Mouse (Mus musculus) megakaryocyte-erythroid progenitor cell, adult 5-6 weeks (primary cell): ENCODE data around the gene Tm2d3. TPM values are rescaled to one million over a fixed set of nuclear protein-coding genes. Genes with fewer than 3 reads are reported as not detected.

Source experiments
- ATAC-seq: replicated peaks from 2 replicates; pipeline ENCODE4 v1.8.0; 2016; ENCODE audit warnings: mild to moderate bottlenecking, inconsistent platforms; ENCODE audit not compliant: severe bottlenecking, poor library complexity, low FRiP score, low TSS enrichment
- total RNA-seq, 2 experiments: library from RNA; stranded (forward) in 1 of 2; stranded (reverse) in 1 of 2; fragments of 200-1000, 215-1000 nt in 1 of 2; fragments of >200 nt in 1 of 2; fragmentation: Nextera tagmentation in 1 of 2; gene quantifications; 2 replicates each; pipeline ENCODE4 v1.2.3; 2014 to 2017

Gene Tm2d3
- total RNA-seq (2014; fragmentation: Nextera tagmentation) (42.3 and 47.2 TPM in 2 replicates), total RNA-seq (2017) (25.6 and 64.9 TPM in 2 replicates)

DNA sequence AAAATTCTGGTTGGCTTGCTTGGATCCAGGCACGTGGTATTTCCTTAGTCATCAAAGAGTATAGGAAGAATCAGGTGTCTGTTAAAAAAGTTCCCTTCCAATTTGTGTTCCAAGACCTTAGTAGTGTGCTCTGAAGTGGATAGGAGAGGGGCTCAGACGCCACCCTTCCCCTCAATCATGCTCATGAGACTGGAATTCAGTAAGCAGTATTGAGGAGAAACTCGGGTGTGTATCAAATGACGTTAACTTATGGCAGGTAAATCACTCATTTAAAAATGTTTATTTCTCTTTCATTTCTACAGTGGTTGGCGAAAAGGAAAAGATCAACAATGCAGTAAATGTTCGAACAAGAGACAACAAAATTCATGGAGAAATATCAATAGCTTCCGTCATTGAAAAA, at the start of gene Tm2d3:
Gene Tm2d3, plus strand, starts transcription at position 301 of the 400 bp plus-strand sequence.
- no peak for ATAC-seq

DNA sequence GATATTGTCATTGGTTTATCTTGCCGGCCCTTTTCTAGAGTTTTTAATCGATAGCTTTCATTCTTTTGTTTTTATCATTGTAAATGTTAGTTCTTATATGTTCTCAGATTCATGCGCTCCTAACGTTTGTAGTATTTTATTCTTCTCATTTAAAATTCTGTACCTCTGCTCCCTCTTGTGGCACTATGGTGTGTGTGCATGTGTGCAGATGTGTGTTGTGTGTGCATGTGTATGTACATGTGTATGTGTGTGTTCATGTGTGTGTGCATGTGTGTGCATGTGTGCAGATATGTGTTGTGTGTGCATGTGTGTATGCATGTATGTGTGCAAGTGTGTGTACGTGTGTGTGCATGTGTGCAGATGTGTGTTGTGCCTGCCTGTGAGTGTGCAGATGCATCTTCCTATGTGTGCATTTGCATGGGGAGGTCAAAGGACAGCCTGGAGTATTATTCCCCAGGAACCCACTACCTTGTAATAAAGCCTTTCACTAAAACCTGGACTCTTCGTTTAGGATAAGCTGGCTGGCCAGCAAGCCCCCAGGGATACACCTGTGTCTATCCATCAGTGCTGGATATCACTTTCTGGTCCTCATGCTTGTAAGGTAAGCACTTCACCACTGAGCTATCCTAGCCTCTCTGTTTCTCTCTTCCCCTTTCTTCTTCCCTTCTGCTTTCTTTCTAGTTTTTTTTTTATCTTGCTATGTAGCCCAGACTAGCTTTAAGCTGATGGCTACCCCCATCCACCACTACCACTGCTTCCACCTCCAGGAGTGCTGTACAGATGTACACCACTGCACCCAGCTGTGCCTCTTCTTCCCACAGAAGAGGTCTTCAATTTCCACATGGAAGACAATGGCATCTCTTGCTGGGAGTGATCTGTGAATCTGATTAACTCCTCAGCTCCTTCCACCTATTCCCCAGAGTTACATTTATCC, 48.3 kb upstream of the Tm2d3 start:
- ATAC-seq, result no peak

DNA sequence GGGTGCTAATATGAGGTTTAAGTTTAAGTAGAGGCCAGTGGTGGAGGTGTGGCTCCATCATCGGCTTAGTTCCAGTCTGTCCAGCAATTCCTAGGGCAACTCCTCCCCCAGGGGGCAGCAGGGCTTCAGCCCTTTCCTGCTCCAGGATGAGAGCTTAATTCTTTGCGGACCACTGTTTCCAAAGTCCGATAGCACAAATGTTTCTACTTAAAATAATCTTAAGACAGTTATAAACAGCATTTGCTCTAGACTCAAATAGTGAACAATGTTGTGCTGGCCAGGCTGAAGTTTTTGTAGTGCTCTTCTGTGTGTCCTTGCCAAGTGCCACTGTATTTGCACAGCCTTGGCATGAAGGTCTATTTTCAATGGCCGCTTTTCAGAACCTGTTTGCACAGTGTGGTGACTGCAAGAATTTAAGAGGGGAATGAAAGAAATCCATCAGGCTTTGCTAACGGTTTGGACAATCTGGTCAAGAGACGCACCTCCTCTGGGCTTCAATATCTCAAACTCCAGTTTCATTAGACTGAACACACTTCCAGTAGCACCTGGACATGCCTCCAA, 47.0 kb upstream of the Tm2d3 start:
- no peak for ATAC-seq

DNA sequence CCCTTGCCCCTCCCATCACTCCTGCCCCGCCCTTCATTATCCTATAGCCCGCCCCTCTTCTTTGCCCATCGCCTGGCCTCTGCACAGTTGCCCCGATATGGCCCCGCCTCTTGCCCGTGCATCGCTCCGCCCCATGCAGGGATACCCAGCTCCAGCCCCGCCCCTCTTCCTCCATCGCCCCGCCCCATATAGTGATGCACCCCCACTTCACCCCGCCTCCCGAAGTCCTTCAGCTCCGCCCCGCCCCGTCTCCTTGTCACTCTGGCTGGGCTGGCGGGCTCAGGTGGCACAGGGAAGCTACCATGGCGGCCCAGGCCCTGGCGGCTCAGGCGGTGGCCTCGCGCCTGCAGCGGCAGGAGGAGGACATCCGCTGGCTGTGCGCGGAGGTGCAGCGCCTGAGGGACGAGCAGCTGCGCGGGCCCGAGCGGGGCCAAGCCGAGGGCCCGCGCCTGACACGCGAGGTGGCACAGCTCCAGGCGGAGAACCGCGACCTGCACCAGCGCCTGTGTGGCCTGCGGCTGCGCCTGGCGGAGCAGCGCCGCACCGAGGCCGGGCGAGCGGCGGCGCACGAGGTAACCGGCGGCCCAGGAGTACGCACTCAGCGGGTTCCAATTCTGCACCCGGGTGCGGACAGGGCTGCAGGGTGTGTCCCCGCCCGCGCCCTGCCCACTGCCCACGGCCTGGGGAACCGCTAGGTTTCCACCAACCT, 46.2 kb upstream of the Tm2d3 start, which contains the start of gene Tarsl2:
Gene Tarsl2, plus strand, starts transcription at position 256 of the 709 bp plus-strand sequence.
- ATAC-seq, result peak; percentile 77

DNA sequence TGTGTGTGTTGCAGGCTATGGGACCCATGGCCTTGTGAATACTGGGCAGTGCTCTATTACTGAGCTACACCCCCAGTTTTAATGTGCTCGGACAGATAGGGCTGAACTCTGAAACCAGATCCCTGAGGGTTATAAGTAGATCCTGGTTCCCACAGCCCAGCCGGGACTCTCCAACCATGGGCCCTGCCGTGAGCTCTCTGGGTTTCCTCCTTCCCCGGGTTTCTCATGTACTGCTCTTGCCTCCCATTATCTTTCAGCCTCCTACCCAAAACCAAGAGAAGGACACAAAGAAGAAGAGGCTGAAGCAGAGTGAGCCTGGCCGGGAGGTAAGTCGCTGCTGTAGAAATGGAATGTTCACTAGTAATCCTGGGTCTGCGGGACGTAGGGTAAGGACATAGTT, 45.0 kb upstream of the Tm2d3 start:
- no peak for ATAC-seq

DNA sequence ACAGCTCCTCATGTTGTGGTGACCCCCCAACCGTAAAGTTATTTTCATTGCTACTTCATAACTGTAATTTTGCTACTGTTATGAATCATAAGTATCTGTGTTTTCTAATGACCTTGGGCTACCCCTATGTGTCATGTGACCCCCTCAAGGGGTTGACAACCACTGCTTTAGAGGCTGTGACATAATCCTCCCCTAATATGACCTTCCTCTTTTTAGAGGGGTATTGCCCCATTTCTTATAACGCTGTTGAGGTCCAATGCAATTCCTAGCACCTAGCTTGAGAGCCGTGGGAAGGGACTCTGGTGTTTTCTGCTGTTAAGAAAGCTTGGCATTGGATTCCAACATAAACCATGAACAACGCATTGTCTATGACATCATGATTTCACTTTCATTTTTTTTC, 40.3 kb upstream of the Tm2d3 start:
- ATAC-seq, result no peak

DNA sequence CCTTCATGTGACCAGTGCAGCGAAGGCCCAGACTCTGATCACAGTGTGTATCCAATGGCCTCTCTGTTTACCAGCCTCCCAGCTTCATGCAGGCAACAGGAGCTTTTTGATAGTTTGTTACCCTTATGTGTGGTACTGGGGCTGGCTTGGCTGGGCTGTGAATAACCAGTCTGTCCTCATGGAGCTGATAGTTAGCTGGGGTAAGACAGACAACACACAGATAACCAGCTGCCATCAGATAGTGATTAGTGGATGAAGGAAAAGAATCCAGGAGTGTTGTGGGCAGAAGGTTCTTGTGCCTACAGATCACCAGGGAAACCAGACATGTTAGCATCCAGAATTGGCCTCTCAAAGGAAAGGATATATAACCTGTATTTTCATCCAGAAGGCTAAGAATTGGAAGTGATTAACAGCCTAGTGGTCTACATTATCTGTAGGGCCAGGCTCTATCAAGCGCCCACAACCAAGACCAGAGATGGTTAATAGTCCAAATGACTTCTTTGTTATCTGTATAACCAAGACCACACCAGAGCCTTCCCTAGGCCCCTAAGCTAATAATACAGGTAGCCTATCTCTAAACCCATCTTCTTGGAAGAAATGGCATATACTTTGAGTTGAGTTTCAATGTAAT, 33.4 kb upstream of the Tm2d3 start:
- ATAC-seq, result peak; percentile 91

DNA sequence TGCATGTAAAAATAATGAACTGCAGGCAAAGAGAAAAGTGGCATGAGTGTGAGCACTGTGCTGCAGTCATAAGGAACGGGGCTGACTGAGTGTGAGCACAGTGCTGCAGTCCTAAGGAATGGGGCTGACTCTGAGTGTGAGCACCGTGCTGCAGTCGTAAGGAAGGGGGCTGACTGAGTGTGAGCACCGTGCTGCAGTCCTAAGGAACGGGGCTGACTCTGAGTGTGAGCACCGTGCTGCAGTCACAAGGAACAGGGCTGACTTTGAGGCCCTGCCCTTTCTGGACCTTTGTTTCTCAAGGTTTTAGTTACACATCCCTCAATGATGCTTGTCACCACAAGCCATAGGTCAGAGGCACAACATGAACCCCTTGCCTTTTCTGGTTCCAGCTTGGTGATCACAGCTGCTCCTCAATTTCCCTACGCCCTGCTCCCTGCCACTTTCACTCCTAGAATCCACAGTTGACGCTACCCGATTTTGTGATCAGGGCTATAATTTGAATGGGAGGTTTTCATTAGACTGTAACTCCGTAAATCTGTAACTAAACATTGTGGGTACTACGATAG, 27.7 kb upstream of the Tm2d3 start:
- ATAC-seq, result no peak

DNA sequence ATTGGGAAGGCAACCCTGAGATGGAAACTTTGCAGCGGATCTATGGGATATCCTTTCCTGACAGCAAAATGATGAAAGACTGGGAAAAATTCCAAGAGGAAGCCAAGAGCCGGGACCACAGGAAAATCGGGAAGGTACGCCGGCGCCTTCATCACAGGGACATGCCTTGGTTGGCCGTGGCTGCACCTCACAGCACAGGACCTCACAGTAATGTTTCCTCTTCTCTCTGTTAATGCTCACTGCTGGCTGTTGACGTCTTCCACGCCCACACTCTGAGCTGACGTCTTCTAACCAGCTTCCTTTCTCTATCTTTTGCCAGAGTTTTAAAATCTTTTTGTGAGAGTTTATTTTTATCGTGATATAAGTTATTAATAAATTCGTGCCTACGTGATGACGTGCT, 27.1 kb upstream of the Tm2d3 start:
- ATAC-seq, result no peak

DNA sequence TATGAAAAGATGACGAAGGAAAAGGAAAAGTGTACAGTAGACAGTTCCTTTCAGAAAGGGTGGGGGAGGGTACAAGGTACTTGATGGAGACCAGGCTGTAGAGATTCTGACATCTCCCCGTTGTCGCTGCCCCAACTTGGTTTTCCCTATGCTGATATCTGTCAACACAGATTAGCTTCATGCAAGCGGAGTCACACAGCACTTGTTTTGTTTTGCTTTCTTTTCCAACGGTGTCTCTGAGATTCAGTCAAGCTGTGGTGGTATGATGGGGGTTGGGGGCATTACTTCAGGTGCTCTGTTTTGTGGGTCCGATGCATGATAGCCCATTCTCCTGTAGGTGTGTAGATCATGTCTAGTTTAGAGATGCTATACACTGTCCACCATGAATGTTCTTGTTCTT, 23.5 kb upstream of the Tm2d3 start:
- no peak for ATAC-seq

DNA sequence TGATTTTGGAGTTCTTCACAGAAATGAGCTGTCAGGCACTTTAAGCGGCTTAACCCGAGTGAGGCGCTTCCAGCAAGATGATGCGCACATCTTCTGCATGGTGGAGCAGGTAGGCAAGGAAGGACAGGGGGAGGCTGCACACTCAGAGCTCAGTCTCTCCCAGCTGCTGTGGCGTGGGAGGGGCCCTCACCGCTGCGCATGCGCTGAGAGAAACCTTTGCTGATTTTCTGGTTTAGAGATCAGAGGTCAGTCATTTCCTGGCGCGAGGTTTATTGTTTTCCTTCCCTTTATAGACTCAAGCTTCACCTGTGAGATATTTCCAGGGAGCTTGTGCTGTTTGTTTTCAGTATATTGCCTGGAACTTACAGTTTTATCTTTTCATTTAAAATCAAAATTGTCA, 12.9 kb upstream of the Tm2d3 start:
- no peak for ATAC-seq

DNA sequence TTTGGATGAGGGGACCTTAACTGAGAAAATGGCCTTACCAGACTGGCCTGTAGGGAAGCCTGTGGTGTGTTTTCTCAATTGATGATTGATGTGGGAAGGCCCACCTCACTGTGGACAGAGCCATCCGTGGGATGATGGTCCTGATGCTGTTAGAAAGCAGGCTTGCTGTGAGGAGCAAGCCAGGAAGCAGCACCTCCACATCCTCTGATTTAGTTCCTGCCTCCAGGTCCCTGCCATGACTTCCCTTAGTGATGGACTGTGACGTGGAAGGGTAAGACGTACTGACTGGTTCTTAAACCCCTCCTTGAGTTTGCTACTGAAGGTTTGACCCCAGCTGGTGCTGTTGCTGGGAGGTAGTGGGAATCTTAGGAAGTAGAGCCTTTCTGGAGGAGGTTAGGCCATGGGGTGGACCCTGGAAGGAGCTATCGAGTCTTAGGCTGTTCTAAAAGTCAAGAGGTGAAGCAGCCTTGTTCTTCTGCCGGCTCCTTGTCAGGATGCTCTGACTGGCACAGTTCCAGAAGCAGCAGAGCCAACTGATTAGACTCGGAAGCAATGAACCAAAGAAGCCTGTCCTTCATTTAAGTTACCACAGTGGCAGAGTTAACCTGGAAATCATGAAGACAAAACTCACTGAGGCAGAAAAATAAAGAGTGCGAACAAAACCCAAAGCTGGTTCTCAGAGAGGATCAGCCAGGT, 11.9 kb upstream of the Tm2d3 start:
- no peak for ATAC-seq

DNA sequence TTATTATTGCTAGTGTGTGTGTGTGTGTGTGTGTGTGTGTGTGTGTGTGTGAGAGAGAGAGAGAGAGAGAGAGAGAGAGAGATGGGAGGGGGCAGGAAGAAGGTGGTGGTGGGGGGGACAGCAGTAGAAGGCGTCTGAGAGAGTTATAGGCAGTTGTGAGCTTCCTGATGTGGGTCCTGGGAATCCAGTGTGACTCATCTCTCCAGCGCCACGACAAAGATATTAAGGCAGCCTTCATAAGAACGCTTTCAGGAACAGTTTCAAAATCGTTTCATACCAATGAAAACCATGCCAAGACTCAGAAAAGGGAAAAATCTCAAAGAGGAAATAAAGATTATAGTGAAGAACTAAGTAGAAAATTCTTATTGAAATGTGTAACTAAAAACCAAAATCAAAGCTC, 9.8 kb upstream of the Tm2d3 start:
- ATAC-seq, result no peak

DNA sequence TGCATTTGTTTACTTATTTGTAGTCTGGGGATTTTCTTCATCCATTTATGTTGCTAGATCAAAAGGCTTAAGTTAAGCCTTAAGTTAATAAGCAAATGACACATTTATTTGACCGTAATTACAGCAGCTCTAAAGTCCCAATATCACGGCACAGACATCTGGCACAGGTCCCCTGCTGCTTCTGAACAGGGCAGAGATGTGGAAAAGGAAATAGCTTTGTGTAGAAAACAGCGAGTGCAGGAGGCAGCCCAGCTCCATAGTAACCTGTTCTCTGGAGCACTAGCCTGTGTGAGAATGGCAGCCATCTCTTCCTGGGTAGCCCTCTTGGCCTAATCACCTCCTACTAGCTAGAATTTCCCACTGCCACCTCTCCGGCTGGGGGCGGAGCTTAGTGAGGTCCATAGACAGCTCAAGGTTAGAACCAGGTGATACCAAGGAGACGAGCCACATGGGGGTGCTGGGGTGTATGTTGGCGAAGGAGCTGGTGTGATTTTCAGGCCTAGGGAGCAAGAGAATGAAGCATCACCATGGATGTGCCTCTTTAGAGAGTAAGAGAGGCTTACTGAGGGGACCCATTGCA, 6.6 kb upstream of the Tm2d3 start:
- no peak for ATAC-seq

DNA sequence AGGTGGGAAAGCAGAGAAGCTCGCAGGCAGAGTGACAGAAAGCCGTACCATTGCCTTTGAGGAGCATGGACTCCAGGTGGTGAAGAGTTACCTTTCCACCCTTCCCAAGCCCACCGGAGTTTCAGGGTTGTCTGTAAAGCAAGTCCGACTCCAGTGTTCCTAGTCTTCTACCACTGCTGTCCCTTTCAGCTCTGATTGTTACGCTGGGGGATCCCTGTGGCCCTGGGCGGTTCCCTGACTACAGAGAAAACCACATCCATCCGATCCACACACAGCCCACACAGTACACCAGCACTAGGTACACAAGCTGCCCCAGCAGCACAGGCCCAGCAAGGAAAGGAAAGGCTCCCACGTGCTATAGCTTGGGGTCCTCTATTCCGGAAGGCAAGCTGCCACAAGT, 4.3 kb upstream of the Tm2d3 start:
- ATAC-seq, result no peak

DNA sequence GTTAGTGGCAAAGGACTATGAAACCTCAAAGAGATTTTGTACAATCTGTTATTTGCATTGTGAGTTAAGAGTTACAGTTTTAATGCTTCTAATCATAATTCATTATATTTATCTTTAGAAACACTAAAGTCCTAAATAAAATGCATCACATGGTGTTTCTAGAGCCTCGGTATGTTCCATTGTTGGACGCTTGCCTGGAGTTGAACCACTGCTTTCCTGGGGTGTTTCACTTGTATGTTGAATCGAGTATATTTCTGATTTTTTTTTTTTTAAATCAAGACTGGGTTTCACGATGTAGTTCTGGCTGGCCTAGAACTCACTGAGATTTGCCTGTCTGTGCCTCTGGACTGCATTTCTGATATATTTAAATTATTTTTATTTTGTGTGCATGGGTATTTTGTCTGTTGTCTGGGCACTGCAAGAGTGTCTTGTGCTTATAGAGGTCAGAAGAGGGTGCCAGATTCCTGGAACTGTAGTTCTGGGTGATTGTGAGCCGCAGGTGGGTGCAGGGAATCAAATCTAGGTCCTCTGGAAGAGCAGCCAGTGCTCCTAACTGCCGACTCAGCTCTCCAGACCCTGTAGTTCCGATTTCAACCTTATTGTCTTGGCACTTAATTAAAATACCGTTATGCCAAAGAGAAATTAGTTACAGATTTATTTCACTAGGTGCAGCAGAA, 1.1 kb downstream of the Tm2d3 start:
- ATAC-seq, result no peak

DNA sequence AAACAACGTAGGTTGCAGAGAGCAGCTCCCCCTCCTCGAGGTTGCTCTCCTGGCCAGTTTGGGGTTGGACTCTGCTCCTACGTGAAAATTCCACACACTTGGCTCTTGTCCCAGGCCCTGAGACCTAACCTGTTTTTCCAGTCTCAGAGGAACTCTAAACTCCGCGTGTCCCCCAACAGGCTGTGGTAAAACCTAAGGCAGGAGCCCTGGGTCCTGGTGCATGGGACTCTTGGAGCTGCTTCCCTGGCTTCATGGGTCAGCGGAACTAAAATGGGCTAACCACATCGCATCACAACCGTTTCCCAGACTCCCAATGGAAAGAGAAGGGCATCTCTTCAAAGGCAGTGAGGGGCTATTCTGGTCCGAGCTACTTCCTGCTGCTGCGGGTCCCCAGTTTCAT, 1.9 kb downstream of the Tm2d3 start:
- ATAC-seq, result no peak; the same call in 1 of the 2 replicates

DNA sequence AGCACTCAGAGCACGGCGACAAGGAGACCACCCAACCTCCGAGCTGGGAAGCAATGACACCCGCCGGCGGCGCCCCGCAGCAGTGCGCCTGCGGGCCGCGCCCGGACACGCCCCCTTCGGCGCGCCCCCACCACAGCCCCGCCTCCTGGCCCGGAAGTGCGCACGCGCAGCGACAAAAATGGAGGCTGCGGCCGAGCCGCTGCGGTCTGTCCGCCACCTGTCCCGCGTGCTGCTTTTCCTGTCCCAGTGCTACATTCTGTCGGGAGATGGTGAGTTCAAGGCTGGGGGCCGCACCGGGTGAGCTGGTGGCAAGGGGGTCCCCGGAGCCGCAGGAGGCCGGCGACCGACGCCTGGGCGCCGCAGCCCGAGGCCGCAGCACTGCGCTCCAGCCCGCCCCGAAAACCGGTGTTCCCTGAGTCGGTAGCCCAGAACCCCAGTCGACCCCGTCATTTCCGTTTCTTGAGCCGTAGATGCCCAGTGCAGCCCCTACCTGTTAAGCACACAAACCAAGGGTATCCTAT, 2.4 kb downstream of the Tm2d3 start:
- ATAC-seq, result peak; percentile 87
